Comparison of ENCODE assay signal across 21 mouse cellular contexts in the genomic region with DNA sequence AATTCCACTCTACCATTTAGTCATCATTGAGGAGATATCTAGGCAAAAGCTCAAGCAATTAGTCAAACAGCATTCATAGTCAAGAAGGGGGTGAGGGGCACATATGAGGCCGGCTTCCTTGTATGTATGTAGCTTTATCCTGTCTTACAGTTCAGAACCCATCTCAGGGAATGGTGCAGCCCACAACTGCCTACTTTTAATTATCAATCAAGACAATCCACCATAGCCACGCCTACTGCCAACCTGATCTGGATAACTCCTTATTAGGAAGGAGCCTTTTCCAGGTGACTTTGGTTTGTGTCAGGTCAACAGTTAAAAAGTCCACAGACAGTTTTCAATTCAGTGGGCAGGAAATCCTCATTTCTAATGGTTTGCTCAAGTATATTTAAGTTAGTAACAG. TPM values are rescaled to one million over a fixed set of nuclear protein-coding genes. Genes with fewer than 3 reads are reported as not detected.
DNase-seq lines count a peak whose midpoint lies in the region; TF ChIP-seq lines count a peak whose summit lies in the region.
"Had no signal": no experiment of that assay in that cellular context is flagged by ENCODE, and none has a peak within 500 bp of the region (broad histone marks: within the 10 kb centered on the region; RNA-seq: fewer than 3 reads in every experiment).

No protein-coding gene starts in this region.

- 64% methylated on average over 2 of the region's 2 CpGs for WGBS in kidney, adult 2 months

- TF ChIP-seq POLR2A in kidney, adult 2 months (IDR thresholded peaks at IDR 0.05; ENCODE audit: low read depth, low read length): no peak

- peaks cover 11% of the 10 kb centered on the region for H3K4me1 ChIP-seq in kidney, adult 2 months (ENCODE audit: control insufficient read depth, insufficient read depth, low read length)
- H3K4me1 ChIP-seq: forebrain, embryonic 15.5 days; heart, embryonic 15.5 days; hindbrain, embryonic 13.5 days had no signal

- intact Hi-C loops in left cerebral cortex, adult 2 months (cut with DNase I): no loop called here
- intact Hi-C loops in left cerebral cortex, postnatal 14 days (cut with DNase I): no loop called here

- H3K27ac ChIP-seq in kidney, adult 2 months (ENCODE audit: insufficient read depth, low read depth, low read length): no peak overlapping the region
- H3K27ac ChIP-seq in left cerebral cortex, adult 2 months: peak overlapping the region; percentile 60
- H3K27ac ChIP-seq: embryonic facial prominence, embryonic 15.5 days; forebrain, embryonic 15.5 days; heart, embryonic 15.5 days; hindbrain, embryonic 13.5 days; hindbrain, postnatal 0 days had no signal

- peak; percentile 56 for DNase-seq in cerebellum, adult 9-10 months
- no peak for DNase-seq in cerebellum, postnatal 4 days (ENCODE audit: low spot score in 2 of 2)
- peak; percentile 58 for DNase-seq in kidney, adult 2 months
- no peak for DNase-seq in kidney, adult 18-20 months
- DNase-seq in left cerebral cortex, adult 2 months (ENCODE audit: extremely low spot score in 1 of 2, low spot score in 2 of 2): no peak
- DNase-seq in left cerebral cortex, postnatal 14 days (ENCODE audit: low spot score in 2 of 2): no peak
- no peak for DNase-seq in c-Kit-positive CD71-positive TER-119-positive erythroid progenitor cells, embryonic 14.5 days (ENCODE audit: low spot score)
- DNase-seq: adrenal gland, adult 8-10 months; adrenal gland, postnatal 36 days; B cell, adult 2 months; cerebellum, adult 11-12 months; cerebellum, postnatal 36 days; embryo, embryonic 11 days; gastrocnemius, postnatal 14 days; heart, adult 2 months; heart, postnatal 14 days had no signal

- no peaks in the 10 kb centered on the region for H3K27me3 ChIP-seq in kidney, adult 2 months (replicated peaks; ENCODE audit: control insufficient read depth, insufficient read depth, low read length)
- H3K27me3 ChIP-seq: embryonic facial prominence, embryonic 15.5 days; forebrain, embryonic 15.5 days; heart, embryonic 15.5 days; hindbrain, embryonic 13.5 days had no signal

- H3K36me3 ChIP-seq in kidney, adult 2 months (ENCODE audit: control insufficient read depth, insufficient read depth, low read length): no peaks in the 10 kb centered on the region
- H3K36me3 ChIP-seq: embryonic facial prominence, embryonic 15.5 days; forebrain, embryonic 15.5 days; heart, embryonic 15.5 days; hindbrain, embryonic 13.5 days had no signal

- no peak for TF ChIP-seq CTCF in kidney, adult 2 months (conservative IDR thresholded peaks at IDR 0.05; ENCODE audit: insufficient read depth, insufficient read length, low read depth, low read length)
- TF ChIP-seq CTCF in left cerebral cortex, adult 2 months (IDR thresholded peaks at IDR 0.05): no peak

- no peak overlapping the region for H3K4me3 ChIP-seq in kidney, adult 2 months (ENCODE audit: insufficient read depth, low read depth, low read length)
- H3K4me3 ChIP-seq in left cerebral cortex, adult 2 months: no peak overlapping the region
- H3K4me3 ChIP-seq: embryonic facial prominence, embryonic 15.5 days; forebrain, embryonic 15.5 days; heart, adult 2 months; heart, embryonic 15.5 days; hindbrain, embryonic 13.5 days had no signal

RNA-seq across cellular contexts. Expression of gene Atp6v1a, which starts 14.1 kb away (rescaled TPM):
- polyA plus RNA-seq in kidney, adult 2 months (2012; rRNA removed): 115 and 139 TPM in 2 replicates
- 100 to 1,000 TPM; 428 to 489 TPM for total RNA-seq in left cerebral cortex, adult 2 months (2021)
- total RNA-seq in left cerebral cortex, postnatal 14 days (2021): 100 to 1,000 TPM; 437 to 445 TPM

RNA-seq across cellular contexts. Expression of gene Naa50, which starts 14.2 kb away (rescaled TPM):
- 8.8 and 9.3 TPM in 2 replicates for polyA plus RNA-seq in kidney, adult 2 months (2012; rRNA removed)
- total RNA-seq in left cerebral cortex, adult 2 months (2021): 10 to 100 TPM; 61.6 to 62.8 TPM
- 10 to 100 TPM; 52.4 to 52.8 TPM for total RNA-seq in left cerebral cortex, postnatal 14 days (2021)

RNA-seq across cellular contexts. Expression of gene Usf3, which starts 47.6 kb away (rescaled TPM):
- polyA plus RNA-seq in kidney, adult 2 months (2012; rRNA removed): 12.6 and 13.2 TPM in 2 replicates
- total RNA-seq in left cerebral cortex, adult 2 months (2021): 10 to 100 TPM; 39.9 to 40.3 TPM
- 10 to 100 TPM; 36.4 to 38.1 TPM for total RNA-seq in left cerebral cortex, postnatal 14 days (2021)

Comparison
In these comparisons a context has a peak if more than half of its experiments do, and no peak if none do; other contexts are left out.
1. DNase-seq: peak in cerebellum, adult 9-10 months (single experiment) and kidney, adult 2 months (single experiment); none in cerebellum, postnatal 4 days (0 of 2), kidney, adult 18-20 months (single experiment), left cerebral cortex, adult 2 months (0 of 2), left cerebral cortex, postnatal 14 days (0 of 2) and c-Kit-positive CD71-positive TER-119-positive erythroid progenitor cells, embryonic 14.5 days (single experiment).